Mouse (Mus musculus): ENCODE measurements at regions not wholly inside any gene's neighbourhood (a gene's known extent, or its start where the extent isn't known, plus 50 kb on each side); places are given as distances from the start of the nearest gene placed in this dataset.
"Not testable (repeated sequence)": the region's sequence is repeated elsewhere in the genome, so short reads cannot be mapped to it uniquely, and the experiment has no call there.

DNA sequence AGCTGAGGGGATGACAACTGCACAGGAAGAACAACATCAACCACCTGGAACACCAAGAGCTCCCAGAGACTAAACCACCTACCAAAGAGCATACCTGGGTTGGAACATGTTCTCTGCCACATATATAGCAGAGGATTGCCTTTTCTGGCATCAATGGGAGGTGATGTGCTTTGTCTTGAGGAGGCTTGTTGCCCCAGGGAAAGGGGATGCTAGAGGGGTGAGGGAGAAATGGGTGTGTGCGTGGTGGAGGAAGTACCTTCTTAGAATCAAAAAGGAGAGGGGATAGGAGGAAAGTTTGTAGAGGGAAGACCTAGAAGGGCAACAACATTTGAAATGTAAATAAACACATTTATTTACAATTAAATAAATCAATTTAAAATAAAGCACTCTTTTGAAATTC is 358.5 kb upstream of the Pfkp start:
- no peak for DNase-seq (ENCODE audit: low spot score)

DNA sequence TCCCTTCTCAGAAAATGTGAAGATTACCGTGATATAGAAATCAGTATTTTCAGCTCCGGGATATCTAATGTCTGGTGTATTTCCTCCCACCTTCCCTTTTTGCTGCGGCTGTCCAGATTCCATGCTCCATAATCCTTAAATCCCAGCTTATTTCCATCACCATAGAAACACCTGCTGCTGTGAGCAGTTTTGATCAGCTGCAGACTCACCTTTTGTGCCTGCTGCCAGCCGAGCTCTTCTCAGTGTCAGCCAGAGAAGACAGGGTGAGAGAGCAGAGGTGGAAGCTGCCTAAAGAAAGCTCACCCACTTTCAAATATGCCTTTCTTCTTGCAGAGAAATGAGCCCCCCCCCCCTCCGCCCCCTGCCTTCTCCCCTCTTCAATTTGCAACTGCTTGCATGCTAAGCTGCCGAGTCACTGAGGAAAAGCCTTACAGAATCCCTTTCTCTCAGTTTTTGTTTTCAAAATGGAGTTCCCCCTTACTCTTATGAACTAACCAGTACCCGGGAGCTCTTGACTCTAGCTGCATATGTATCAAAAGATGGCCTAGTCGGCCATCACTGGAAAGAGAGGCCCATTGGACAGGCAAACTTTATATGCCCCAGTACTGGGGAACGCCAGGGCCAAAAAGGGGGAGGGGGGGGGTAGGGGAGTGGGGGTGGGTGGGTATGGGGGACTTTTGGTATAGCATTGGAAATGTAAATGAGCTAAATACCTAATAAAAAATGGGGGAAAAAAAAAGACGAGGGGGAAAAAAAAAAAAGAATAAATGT is 350.1 kb upstream of the Pfkp start:
- not testable (repeated sequence) for DNase-seq (ENCODE audit: low spot score)

DNA sequence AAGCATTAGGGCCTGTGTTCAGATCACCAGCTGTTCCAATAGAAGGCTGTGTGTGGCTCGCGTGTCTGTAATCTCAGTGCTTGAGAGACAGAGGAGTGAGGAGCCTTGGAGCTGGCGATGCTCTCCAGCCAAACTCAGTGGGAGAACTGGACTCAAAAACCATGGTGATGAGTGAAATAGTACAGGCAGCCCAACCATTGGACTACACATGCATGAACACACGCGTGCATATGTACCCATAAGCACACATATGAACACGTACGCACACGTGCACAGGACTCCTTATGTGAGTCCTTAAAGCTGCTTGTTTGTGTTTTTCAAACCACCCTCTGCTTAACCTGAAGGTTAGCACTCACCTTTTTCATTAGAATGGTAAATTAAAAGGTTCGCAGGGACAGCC is 349.5 kb upstream of the Pfkp start:
- no peak for DNase-seq (ENCODE audit: low spot score)

DNA sequence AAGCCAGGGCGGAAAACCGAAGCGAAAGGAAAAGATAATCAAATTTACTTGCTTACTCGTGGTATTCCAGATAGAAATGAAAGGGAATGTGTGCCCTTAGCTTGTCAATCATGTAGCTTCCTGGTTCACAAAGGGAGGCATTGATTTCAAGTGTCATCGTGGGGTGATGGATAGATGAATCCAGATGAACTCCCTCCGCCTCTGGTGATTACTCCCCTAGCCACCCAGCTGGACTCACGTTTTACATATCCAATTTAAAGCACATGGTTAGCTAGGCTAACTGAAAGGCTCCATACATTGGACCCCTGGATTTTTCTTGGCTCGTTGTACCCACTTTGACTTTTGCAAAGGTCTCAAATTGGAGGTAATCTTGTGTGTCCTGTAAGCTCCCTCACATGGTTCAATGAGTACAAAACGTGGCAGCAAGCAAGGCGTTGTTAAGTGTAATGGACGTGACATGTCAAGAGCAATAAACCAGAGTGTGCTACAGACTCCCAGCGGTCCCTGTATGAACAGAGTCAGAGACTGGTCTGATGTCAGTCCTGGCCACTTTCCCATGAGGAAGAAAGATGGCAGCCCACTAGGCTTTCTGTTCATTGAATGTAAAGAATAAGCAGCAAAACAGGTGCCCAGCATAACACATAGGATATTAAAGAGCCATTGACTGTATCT is 343.9 kb upstream of the Pfkp start:
- DNase-seq (ENCODE audit: low spot score) = no peak

DNA sequence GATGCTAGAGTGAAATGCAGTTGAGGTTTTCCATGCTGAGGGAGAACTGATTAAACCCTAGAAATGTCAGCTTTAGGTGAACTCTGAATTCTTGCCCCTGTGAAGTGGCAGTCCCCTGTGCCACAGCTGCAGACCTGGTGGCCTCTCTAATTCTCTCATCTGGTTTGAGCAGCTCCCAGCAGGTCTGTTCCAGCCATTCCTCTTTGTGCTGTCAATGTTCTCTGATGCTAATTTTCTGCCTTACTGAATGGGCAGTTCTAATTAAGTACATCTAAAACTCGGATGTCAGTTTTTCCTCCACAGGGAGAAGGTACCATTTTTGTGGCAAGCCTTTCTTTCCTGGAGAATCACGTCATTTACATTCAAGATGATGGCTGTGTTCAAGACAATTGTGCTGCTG is 343.1 kb upstream of the Pfkp start:
- no peak for DNase-seq (ENCODE audit: low spot score)

DNA sequence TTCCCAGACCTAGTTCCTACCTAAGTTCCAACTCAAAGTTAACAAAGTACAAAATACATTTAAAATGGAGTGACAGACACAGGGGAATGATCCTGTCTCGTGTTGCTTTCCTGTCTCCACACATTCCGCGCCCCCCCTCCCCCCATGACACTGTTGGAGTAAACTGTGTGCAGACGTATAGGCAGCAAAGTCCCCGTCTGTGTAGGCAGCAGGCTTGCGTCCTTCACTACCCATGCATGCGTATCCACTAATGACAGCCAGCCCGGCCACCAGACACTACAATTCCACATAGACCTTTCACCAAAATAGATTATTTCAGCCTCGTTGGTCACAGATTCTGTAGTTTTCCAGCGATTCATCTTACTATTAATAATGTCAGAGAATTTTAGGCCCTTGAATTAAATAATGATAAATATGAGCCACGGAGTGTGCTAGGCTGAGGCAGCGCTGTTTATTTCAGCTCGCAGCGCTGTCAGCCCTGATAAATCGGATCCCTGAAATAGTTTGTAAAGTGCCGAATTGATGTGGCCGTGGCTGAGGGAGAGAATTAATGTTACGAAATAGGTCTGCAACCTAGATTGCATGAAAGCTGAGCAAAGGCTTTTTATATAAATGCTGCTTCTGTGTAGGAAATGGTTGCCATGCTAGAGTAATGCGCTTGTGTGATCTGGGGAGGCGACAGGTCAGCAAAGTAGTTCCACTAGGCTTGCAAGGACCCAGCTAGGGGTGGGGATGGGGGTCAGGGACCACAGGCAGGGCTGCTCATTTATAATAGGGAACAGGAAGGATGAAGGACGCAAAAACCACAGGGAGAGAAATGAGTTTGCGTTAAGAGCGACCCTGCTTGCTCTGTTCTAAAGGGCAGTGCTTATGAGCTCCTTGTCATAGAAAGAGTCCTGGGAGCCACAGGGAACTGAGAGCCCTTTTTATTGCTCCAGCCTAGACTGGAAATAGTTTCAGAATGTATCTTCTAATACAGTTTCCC is 336.7 kb upstream of the Pfkp start:
- no peak for DNase-seq (ENCODE audit: low spot score)

DNA sequence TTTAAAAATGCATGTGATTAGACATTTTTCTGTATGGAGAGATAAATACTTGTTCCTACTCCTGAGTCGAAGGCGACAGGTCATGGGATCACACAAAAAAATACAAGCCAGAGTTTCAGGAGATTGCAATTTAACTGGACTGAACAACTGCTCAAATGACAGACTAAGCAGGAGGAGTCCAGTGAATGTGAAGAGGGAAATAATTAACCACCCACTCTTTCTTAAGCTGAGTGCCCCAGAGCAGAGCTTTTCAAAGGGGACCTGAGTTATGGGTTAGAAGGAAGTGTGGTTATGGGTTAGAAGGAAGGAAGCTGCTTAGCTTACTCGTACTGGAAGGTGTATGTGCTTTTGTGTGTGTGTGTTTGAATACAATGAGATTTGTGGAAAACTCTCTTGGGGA is 307.1 kb upstream of the Pfkp start:
- no peak for DNase-seq (ENCODE audit: low spot score)

DNA sequence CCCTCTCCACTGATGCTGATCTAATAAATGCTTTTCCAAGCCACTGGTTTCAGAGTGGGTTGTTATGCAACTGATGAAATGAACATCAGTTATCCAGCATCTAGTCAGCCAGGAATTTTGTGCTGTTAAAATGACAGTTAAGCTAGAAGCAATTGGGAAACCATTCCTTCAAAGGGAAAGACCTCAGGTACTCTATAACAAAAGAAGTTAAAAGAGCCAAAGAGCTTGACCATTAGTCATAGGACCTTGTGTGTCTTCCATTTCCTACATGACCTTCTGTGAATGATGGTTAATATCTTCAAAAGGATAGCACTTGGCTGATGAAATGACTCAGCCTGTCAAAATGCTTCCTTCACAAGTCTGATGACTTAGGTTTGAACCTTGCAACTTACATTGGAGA is 275.6 kb upstream of the Pfkp start:
- no peak for DNase-seq (ENCODE audit: low spot score)

DNA sequence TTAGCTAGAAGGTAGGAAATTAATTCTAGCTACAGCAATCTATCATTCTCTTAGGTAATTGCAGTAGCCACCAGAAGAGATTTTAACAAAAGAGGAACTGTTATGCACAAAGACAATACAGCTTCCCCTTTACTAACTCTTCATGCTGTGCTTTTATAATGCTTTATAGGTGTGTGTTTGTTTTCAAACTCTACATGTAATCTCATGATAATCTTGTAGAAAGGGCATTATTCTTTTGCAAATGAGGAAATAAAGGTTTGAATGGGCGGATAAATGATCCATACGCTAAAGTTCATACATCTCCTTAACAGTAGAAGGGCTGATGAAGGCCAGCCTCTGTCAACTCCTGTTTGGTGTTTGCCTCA is 273.8 kb upstream of the Pfkp start:
- no peak for DNase-seq (ENCODE audit: low spot score)

DNA sequence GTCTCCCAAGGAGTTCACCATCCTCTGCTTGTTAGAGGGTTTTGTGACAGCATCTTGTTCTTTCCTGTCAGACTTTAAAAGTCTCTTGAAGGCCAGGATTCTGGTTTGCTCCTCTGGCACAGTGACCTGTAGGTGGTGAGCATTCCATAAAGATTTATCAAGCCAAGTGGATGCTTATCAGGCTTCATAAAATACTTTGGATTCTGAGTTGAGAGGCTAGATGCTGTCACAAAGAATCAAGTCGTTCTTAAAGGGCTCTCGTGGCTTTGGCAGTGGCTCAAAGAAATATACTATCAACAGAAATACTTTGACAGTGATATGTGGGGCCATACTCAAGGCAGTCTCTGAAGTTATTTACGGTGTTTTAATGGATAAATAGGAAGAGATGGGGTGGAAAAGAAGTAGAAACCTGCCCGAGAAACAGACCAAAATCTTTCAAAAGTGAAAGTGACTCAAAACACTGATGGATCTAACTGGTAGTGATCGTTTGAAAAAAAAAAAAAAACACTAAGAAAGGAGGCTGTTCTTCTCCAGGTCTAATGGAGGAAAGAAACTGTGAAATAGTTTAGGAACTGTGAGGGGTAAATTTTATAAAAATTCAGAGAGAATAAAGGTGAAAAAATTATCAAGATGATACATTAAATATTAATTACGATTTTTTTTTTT is 273.2 kb upstream of the Pfkp start:
- DNase-seq (ENCODE audit: low spot score) = no peak

DNA sequence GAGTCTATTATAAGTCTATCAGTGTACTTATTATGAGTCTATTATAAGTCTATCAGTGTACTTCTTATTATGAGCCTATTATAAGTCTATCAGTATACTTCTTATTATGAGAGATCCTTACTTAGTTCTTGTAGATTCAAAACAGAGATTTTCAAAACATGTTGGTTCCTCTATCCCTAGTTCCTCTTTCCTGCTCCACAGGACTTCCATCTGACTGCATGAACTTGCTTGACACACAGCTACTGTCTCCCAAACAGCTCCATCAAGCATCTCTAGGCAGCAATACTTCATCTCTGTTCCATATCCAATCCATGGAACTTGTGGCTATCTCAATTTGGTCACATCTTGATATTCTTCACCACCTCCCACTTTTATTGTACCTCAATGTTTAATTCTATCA is 257.4 kb upstream of the Pfkp start:
- no peak for DNase-seq (ENCODE audit: low spot score)

DNA sequence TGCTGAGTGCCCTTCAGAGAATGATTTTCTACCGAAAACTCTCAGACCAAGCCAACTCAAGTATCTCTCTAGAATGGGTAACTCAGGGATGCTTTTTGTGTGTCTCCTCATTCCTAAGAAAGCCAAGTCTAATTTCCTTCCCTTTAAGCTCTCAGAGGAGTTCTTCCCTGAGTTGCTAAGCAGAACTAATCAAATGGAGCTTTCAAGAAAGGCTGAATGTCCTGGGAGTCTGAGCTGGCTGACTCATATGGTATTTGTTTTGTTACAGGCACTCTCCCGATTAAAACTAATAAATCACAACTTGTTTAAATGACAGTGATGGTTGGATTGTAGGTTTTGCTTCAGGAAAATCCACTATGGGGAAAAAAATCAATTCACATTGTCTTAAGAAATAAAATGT is 253.1 kb upstream of the Pfkp start:
- no peak for DNase-seq (ENCODE audit: low spot score)

DNA sequence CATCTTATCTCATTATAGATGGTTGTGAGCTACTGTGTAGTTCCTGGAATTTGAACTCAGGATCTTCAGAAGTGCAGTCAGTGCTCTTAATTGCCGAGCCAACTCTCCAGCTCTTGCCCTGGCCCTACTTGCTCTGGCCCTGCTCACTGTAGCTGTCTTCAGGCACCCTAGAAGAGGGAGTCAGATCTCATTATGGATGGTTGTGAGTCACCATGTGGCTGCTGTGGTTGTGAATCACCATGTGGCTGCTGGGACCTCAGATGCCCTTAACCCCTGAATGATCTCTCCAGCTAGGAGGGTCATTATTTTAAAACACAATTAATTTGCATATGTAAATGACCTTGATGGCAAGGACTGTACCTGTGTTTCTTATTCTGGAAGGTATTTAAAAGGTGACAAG is 249.1 kb upstream of the Pfkp start:
- DNase-seq (ENCODE audit: low spot score) = no peak

DNA sequence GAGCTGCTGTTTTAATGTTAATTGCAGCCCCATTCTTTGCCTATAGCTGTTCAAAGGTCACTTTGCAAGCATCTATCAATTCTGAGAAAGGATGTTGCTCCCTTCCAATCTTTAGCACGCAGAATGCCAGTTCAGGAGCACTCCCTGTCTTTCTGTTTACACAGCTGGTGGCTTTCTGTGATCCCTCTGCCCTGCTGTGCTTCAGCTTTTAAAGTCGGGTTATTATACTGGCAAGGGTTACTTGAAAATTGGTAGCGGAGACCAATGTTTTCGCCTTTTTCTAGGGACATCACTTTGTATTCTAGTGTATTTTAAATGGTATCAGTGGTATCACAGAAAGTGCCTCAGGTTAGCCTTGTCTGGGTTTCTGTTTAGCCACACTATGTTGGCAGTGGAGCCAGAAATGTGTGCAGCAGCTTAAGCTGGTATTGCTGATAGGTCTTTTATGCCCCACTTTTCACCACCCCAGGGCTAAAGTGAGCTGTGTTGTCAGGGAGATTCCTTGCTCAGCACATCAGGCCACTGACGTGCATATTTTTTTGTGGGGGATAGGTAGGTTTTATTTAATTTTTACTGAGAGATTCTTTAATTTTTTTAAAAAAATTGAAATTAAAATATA is 243.0 kb upstream of the Pfkp start:
- no peak for DNase-seq (ENCODE audit: low spot score)

DNA sequence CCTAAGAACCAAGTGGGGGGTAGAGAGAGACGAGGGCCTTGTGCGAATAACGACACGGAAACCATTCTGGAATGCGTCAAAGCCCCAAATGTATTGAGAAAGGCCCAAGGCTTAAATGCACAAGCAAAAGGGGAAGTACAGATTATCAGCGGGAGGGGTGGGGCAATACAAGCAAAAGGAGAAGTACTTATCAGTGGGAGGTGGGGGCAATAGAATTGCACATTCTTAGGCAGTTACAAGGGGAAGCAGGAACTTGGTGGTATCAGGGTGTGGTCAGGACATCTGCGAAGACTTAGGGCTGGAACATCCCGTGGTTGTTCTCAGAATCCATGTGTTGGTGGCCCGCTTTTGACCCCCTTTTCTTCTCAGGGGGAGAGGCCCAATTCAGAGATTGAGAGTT is 240.9 kb upstream of the Pfkp start:
- DNase-seq (ENCODE audit: low spot score) = not testable (repeated sequence)

DNA sequence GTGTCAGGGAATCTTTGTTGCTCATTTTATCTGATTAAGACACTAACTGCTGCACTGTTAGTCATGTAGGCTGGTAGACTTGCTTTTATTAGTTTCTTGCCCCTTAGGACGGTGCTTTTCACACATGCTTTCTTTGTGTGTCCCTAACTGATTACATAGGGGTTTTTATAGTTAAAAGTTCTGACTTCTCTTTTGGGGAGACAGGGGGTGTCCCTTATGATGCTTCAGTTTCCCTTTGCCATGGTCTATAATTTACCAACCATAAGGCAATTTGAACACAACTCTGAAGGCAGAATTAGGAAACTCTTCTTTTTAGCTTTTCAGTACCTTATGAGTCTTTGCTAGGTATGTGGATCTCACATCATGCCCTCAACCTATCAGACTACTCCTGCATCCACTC is 239.8 kb upstream of the Pfkp start:
- DNase-seq (ENCODE audit: low spot score) = no peak

DNA sequence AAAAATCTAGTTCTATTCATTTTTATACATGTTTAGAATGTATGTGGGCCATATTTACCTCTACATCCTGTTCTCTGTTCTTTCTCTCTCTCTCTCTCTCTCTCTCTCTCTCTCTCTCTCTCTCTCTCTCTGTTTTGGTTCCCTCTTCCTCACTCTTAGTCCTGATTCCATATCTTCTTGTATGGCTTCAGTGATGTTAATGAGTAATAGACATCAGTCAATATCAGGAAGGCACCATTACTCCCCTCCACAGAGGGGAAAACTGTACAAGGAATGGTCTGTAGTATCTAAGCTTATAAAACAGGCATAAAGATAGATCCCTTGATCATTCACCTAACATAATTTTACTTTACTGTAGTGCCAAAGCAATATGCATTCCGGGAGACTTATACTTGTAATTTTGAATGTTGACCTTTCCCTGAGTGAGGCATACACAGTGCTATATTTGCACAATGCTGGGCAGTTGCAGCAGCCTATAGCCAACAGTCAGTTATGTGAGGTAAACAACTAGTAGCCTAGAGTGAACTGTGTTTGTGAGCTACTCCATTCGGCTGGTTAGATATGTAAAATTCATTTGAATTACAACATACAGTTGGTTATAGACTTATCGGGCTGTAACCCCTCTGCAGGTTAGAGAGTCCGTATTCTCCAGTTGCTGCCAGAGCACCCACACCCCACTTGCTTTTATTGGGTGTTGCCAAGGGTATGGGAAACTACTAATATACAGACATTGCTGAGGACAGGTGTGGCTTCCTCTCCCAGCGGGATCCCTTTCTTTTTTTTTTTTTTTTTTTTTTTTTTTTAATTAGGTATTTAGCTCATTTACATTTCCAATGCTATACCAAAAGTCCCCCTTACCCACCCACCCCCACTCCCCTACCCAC is 228.7 kb upstream of the Pfkp start:
- DNase-seq (ENCODE audit: low spot score) = no peak

DNA sequence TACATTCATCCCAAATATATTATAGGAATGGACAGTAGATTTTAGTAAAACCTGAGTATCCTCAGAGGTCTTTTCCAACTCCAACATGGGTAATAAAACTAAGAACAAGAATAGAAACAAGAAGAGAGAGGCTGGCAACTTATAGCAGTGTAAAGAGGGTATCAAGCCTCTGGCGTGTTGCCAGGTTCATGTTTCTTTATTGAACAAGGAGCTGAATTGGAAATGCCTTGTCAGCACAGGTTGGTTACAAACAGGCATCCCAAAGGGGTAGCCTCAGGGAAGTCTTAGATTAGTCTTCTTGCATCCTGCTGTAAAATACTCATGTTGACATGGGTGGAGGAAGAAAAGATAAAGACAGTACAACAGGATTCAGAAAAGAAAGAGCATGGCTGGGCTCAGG is 213.6 kb upstream of the Pfkp start:
- no peak for DNase-seq (ENCODE audit: low spot score)

DNA sequence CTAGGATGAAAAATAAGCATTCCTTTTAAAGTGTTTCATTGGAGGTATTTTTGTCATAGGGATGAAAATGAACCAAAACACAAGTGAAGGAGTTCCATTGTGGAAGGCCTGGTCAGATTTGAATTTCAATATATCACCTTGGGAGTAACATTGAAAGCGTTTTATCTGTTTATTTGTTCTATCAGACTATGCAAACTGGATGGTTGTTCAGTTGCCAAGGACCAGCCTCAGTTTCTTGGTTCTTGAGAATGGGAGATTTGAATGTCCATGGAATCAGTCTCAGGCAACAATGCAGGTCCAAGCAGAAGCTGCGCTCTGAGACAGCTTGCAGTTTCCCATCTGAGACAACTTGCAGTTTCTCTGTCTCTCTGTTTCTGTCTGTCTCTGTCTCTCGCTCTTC is 211.0 kb upstream of the Pfkp start:
- DNase-seq (ENCODE audit: low spot score) = no peak

DNA sequence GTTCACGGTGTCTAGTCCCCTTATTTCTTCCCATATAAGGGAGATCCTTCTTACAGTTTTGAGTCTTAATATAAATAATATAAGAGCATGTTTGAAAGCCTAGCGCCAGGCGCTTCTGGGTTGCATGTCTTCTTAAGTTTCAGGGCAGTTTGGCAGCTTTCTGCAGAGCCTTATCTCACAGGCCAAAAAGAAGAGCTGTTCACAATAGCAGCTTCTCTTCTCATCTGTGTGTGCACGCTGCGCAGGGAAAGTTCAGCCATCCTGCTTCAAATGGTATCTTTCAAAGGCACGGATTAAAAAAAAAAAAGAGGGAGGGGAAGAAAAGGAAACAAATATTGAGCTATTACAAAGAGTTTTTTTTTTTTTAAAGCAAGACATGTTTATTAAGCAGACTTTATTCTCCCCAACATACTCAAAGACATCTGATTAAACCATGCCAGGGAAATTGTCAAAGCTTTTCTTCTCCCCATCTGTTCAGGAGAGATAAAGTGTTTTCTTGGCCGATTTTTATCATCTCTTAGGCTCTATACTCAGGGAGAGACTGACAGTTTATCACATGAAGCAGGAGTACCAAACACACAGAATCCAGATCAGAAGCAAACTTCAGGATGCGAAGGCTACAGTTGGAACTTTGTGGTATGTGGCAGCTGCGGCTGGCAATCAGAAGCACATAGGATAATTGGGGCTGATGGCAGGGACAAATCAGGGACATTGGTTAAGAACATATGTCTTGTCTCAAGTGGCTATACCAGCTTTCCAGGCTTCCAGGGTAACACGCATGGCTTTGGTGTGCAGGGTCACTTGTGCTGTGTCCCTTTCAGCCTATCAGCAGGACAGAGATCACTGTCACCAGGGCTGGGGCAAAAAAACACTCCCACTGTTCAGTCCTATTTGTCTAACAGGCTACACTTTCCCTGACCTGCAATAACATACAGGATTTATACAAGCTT is 206.9 kb upstream of the Pfkp start:
- DNase-seq (ENCODE audit: low spot score) = no peak

All from layer of hippocampus, adult 11-12 months (tissue).